Mouse (Mus musculus) stomach, embryonic 16.5 days (tissue): Measurements from ENCODE around the gene Phka1. TPM values are rescaled to one million over a fixed set of nuclear protein-coding genes. Genes with fewer than 3 reads are reported as not detected.

Experiments used
- ATAC-seq: fragments of 200-750 bp; cut with Nextera tagmentation; 2 replicates; pipeline ENCODE4 v1.8.0; 2017; ENCODE audit warnings: moderate number of reproducible peaks, moderate TSS enrichment; ENCODE audit not compliant: insufficient read depth, low FRiP score
- H3K27ac ChIP-seq: fragments of 300-500 bp; sonication (generic); 2 replicates; pipeline ENCODE4 v1.5.1; 2014; ENCODE audit warnings: low read length
- H3K27me3 ChIP-seq: fragments of 300-500 bp; sonication (generic); 2 replicates; pipeline ENCODE4 v1.6.1; 2014; ENCODE audit warnings: low read length, control low read depth, mixed read lengths; ENCODE audit not compliant: control insufficient read depth, insufficient read depth
- H3K36me3 ChIP-seq: fragments of 300-500 bp; sonication (generic); 2 replicates; pipeline ENCODE4 v1.6.1; 2014; ENCODE audit warnings: low read length; ENCODE audit not compliant: control insufficient read depth, insufficient read depth
- H3K4me1 ChIP-seq: fragments of 300-500 bp; sonication (generic); 2 replicates; pipeline ENCODE4 v1.6.1; 2014; ENCODE audit warnings: low read length, control low read depth, mixed read lengths; ENCODE audit not compliant: control insufficient read depth, insufficient read depth
- H3K4me2 ChIP-seq: fragments of 300-500 bp; sonication (generic); 2 replicates; pipeline ENCODE4 v1.6.1; 2014; ENCODE audit warnings: low read depth, low read length, mixed read lengths
- H3K4me3 ChIP-seq: fragments of 300-500 bp; sonication (generic); replicated peaks from 2 replicates; pipeline ENCODE4 v1.5.1; 2014; ENCODE audit warnings: mild to moderate bottlenecking, low read length
- H3K9ac ChIP-seq: fragments of 300-500 bp; sonication (generic); 2 replicates; pipeline ENCODE4 v1.6.1; 2014; ENCODE audit warnings: low read length
- H3K9me3 ChIP-seq: fragments of 300-500 bp; sonication (generic); replicated peaks from 2 replicates; pipeline ENCODE4 v1.6.1; 2016; ENCODE audit warnings: low read length, control low read depth; ENCODE audit not compliant: control insufficient read depth
- WGBS: fragments of 180-500 bp; shearing (Covaris S2); extraction: QIAGEN DNeasy Blood & Tissue Kit; methylation state at CpG from one replicate; pipeline ENCODE4 v1.1.7; 2014; 5-methylcytosine and 5-hydroxymethylcytosine counted together
- polyA plus RNA-seq: library from polyadenylated mRNA; unstranded; fragments of >200 nt; fragmentation: Nextera tagmentation; extraction: Ambion mirVana; gene quantifications from 2 replicates; pipeline ENCODE4 v1.2.1, GENCODE M21; 2015

Phka1 gene
- polyA plus RNA-seq, 1 experiment from 2014 or later, result 8.2 TPM

DNA sequence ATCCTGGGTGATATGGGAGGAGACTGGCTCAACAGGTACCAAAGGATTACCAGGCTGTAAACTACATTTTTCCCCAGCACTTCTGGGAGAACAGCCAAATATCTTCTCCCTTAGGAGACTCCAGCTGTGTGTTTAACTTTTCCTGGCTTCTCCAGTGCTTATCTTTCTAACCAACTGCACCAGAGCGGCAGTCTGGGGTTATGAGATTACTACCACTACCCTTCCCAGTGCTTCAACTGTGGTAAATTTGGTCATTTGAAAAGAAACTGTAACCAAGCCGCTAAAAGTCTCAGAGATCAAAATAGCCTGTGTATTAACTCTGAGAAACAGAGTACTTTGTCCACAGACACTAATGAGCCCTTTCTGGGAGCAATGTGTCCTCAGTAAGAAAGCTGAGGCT, 42.8 kb downstream of the Phka1 start:
- no peaks in the 10 kb centered on the region for H3K9me3 ChIP-seq
- H3K27me3 ChIP-seq, result no peaks in the 10 kb centered on the region; the same call in 1 of the 2 replicates
- WGBS, result 57% methylated on average over 2 of the region's 2 CpGs
- no peaks in the 10 kb centered on the region for H3K36me3 ChIP-seq
- no peak for ATAC-seq
- no peak overlapping the region; the same call in 1 of the 2 replicates for H3K27ac ChIP-seq
- H3K4me3 ChIP-seq, result no peak overlapping the region
- no peak overlapping the region for H3K4me2 ChIP-seq
- H3K9ac ChIP-seq, result no peak overlapping the region
- no peaks in the 10 kb centered on the region for H3K4me1 ChIP-seq

DNA sequence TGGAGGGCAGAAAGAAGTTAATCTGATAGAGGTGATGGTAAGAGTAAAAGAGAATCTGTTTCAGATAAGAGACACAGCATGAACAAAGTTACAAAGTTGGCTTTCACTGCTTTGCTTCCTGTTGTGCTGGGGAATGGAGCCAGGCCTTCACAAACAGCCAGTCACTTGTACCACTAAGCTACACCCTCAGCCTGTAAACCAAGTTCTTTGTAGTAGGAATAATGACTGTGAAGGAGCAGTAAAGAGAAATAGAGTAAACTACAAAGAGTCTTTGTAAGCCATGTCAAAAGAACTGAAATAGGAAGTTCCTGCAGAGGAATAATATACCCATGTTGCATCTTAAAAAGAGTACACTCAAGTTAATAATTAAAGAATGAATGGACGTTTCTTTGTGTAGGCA, 55.5 kb downstream of the Phka1 start:
- no peak for ATAC-seq
- WGBS, result 62% methylated on average over 1 of the region's 1 CpGs
- no peak overlapping the region for H3K4me2 ChIP-seq
- H3K27ac ChIP-seq, result no peak overlapping the region
- no peaks in the 10 kb centered on the region for H3K9me3 ChIP-seq
- no peak overlapping the region for H3K4me3 ChIP-seq
- H3K9ac ChIP-seq, result no peak overlapping the region
- no peaks in the 10 kb centered on the region for H3K27me3 ChIP-seq
- H3K36me3 ChIP-seq, result no peaks in the 10 kb centered on the region
- H3K4me1 ChIP-seq, result no peaks in the 10 kb centered on the region

DNA sequence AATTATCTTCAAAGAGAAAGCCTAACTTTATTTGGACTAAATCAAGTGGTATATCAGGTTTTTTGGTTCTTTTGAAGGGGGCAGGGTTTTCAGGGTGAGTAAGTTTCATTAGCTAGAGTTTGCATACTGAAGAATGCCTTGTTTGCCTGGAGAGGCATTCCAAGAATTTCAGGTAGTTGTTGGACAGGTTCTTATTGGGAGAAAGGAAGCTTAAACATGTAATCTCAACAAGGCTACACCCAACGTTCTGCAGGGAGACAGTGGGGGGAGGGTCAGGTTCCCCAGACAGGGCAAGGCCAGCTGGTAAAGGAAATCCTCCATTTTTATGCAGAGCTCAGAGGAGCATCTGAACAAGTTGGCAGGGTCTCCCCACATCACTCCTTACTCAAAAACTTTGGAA, 72.9 kb downstream of the Phka1 start:
- H3K4me1 ChIP-seq, result no peaks in the 10 kb centered on the region
- peak; percentile 75 for ATAC-seq
- no peak overlapping the region for H3K4me2 ChIP-seq
- no peaks in the 10 kb centered on the region; the same call in 1 of the 2 replicates for H3K27me3 ChIP-seq
- H3K4me3 ChIP-seq, result no peak overlapping the region
- no peak overlapping the region for H3K9ac ChIP-seq
- no peaks in the 10 kb centered on the region for H3K36me3 ChIP-seq
- no peaks in the 10 kb centered on the region for H3K9me3 ChIP-seq
- 5% methylated on average over 1 of the region's 1 CpGs for WGBS
- no peak overlapping the region for H3K27ac ChIP-seq

DNA sequence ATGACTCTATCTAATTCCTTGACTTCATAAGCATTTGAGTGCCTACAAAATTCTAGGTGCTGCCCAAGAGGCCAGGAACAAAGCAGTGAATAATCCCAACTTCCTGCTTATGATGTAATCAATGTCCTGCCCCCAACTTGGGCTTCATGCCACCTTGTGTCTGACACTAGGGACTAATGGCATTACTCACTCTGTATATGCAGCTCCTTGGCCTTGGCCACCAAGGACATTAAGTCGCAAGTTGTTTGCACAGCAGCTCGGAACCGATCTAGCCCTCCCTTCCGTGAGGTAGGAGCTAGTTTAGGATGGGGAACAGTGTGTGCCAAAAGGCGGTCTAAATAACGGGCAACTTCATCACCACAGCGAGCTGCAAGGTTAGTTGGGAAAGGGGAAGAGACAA, 87.1 kb downstream of the Phka1 start:
- WGBS, result 94% methylated on average over 7 of the region's 7 CpGs
- Histone ChIP-seq H3K27ac (no peak overlapping the region), H3K4me3 (no peak overlapping the region), H3K4me1 (no peaks in the 10 kb centered on the region), H3K9ac (no peak overlapping the region), H3K9me3 (no peaks in the 10 kb centered on the region), H3K36me3 (no peaks in the 10 kb centered on the region), H3K4me2 (no peak overlapping the region), H3K27me3 (no peaks in the 10 kb centered on the region; the same call in 1 of the 2 replicates)
- no peak for ATAC-seq

DNA sequence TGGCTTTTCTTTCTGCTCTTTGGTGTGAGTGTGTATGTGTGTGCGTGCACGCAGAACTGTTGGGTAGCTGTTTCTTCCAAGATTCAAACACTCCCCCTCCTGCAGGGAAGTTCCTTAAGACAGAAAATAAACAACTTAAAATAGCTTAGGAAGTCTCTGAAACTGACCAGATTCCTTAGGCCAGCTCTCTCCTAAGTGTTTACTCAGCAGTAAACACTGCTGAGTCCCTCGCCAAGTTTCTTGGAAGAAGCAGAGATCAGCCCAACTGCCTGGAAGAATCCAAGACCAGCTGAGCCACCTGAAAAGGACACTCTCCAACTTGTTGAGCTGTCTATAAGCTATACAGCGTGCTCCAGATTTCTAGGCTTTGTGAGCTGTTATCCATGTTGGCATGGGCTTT, 134.8 kb downstream of the Phka1 start:
- Histone ChIP-seq H3K4me2 (no peak overlapping the region), H3K4me1 (no peaks in the 10 kb centered on the region), H3K4me3 (no peak overlapping the region), H3K36me3 (no peaks in the 10 kb centered on the region), H3K27me3 (peaks cover 11% of the 10 kb centered on the region), H3K9me3 (no peaks in the 10 kb centered on the region), H3K9ac (no peak overlapping the region), H3K27ac (no peak overlapping the region)
- WGBS, result 31% methylated on average over 4 of the region's 4 CpGs
- peak; percentile 47; the same call in 1 of the 2 replicates for ATAC-seq

DNA sequence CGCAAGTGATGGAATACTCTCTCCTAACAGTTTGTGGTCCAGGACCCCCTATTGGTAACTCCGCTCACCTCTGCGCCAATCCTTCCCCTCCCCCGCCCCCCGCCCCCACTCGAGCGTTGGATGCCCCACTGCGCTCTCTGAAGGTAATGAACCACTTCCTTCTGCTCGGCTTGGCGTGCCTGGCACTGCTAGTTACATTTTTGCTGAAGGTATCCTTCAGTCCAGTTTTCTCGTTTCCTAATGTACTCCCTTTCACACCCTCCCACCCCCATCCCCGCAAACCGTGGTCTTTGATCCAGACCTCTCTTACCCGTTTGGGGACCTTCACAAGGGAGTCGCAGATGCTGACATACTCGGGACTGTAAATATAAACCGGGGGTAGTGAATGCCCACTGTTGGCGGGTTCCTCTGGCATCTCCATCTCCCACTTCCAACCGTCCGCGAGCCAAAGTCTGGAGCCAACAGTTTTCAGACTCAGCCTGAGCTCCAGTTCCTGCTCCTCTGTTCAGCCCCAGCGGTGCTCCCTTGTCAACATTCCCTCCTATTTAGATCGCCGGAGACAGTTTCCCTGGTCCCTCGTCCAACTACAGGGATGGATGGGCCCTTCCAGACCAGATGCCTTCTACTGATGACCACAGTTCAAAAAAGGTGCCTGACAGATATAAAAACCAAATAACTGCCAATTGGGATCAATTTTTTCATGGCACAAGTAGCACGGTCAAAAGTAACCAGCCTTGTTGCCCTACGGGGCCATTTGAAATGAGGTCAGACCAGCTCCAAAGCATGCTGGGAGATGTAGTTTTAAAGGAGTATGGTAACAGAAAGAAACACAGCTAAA, 139.2 kb downstream of the Phka1 start, which contains the start of gene Hdac8:
Gene Hdac8, minus strand, starts transcription at position 716 of the 838 bp plus-strand sequence.
- Histone ChIP-seq H3K4me3 (peak within 1 kb of the TSS; percentile 57), H3K4me1 (no peaks in the 10 kb centered on the region), H3K27me3 (peaks cover 11% of the 10 kb centered on the region), H3K9ac (peak within 1 kb of the TSS; percentile 69), H3K36me3 (no peaks in the 10 kb centered on the region), H3K27ac (peak within 1 kb of the TSS; percentile 29; the same call in 1 of the 2 replicates), H3K9me3 (no peaks in the 10 kb centered on the region), H3K4me2 (peak within 1 kb of the TSS; percentile 57)
- 11% methylated on average over 27 of the region's 27 CpGs for WGBS
- ATAC-seq, result peak; percentile 76; the same call in 1 of the 2 replicates

DNA sequence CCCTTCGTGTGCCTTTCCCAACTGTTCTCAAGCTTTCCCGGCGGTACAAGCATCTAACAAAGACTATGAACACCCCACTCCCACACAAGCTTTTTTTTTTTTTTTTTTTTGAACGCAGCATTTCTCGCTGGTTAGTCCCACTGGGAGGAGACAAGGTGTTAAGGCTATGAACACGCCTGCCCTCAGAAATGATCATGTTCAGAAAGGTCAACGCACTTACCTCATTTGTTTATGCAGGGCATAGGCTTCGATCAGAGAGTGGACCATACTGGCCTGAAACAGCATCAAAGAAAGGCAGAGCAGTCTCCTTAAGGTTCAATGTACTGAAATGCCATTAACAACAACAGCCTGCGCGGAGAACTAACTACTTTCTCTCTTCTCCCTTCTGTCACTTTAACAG, 139.9 kb downstream of the Phka1 start:
- H3K9me3 ChIP-seq, result no peaks in the 10 kb centered on the region
- H3K27ac ChIP-seq, result no peak overlapping the region
- H3K4me2 ChIP-seq, result peak overlapping the region; percentile 57
- ATAC-seq, result no peak
- H3K4me3 ChIP-seq, result peak overlapping the region; percentile 57
- peaks cover 6% of the 10 kb centered on the region; the same call in 1 of the 2 replicates for H3K27me3 ChIP-seq
- H3K4me1 ChIP-seq, result no peaks in the 10 kb centered on the region
- H3K9ac ChIP-seq, result peak overlapping the region; percentile 69
- 23% methylated on average over 10 of the region's 10 CpGs for WGBS
- no peaks in the 10 kb centered on the region for H3K36me3 ChIP-seq

DNA sequence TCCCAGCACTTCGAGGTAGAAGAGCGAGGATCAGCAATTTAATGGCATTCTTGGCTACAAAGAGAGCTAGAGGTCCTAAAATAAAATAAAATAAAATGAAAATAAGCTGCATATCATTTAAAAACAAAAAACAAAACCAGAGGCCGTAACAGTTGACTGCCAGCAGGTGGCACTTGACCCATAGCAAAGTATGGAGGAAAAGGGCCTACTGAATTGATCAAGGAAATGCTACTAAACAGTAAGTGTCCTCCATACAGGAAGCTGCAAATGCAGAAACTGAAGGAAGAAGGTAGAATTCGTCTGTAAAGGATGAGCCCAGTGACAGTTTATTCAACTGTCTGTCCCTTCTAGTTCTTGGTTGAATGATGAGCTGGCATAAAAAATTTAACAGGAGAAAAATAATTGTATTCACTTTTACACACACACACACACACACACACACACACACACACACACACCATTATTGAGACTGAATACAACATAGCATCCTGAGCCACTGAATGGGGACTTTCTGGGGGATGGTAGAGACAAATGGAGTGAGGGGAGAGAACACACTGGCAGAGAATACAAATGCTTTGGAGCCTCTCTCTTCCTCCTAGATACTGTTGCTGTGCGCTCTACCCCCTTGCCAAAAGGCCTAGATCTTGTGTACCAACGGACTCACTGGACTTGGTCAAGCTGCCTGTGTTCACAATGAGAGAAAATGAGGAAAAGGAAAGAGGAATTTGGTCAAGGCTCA, 149.9 kb downstream of the Phka1 start:
- Histone ChIP-seq H3K4me1 (no peaks in the 10 kb centered on the region), H3K36me3 (no peaks in the 10 kb centered on the region), H3K9me3 (no peaks in the 10 kb centered on the region), H3K27ac (no peak overlapping the region), H3K27me3 (no peaks in the 10 kb centered on the region), H3K4me2 (no peak overlapping the region), H3K9ac (no peak overlapping the region), H3K4me3 (no peak overlapping the region)
- 62% methylated on average over 6 of the region's 6 CpGs for WGBS
- ATAC-seq, result no peak

DNA sequence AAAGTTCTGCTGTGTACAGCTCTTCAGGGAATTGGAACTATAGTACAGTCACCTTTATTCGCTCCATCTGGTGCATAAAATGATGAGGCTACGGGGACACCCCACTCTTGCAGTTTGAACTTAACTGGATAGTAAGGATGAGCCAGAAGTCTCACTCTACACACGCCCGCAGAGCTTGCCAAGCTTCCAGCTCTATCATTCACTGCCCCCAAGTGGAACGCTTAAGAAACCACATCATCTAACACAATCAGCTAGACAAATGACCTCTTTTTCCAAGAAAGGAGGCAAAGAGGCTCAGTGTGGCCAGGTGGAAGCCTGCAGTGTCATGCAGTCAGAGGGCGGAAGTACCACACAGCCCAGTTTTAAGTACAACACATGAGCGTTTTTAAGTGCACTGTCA, 158.5 kb downstream of the Phka1 start:
- Histone ChIP-seq H3K4me3 (no peak overlapping the region), H3K27me3 (no peaks in the 10 kb centered on the region; the same call in 1 of the 2 replicates), H3K4me1 (no peaks in the 10 kb centered on the region), H3K27ac (no peak overlapping the region), H3K9ac (no peak overlapping the region), H3K36me3 (no peaks in the 10 kb centered on the region), H3K9me3 (no peaks in the 10 kb centered on the region), H3K4me2 (no peak overlapping the region)
- no peak for ATAC-seq
- WGBS, result 75% methylated on average over 7 of the region's 7 CpGs
